In genomic region chr3:94932809-94933564, GRCm38 (mm10) we compare ENCODE assay signal across 8 mouse cellular contexts. TPM values are rescaled to one million over a fixed set of nuclear protein-coding genes. Genes with fewer than 3 reads are reported as not detected.
DNase-seq lines count a peak whose midpoint lies in the region; ATAC-seq and TF ChIP-seq lines count a peak whose summit lies in the region.

TSS of gene Selenbp1 (plus strand) at chr3:94933056.

- peak; percentile 85 for ATAC-seq in forebrain, postnatal 0 days
- ATAC-seq in liver, embryonic 16.5 days (ENCODE audit: low read depth): peak; percentile 85
- ATAC-seq in neural tube, embryonic 11.5 days (ENCODE audit: insufficient read depth, low FRiP score, low TSS enrichment): peak; percentile 67
- ATAC-seq in stomach, postnatal 0 days (ENCODE audit: low FRiP score, low TSS enrichment): peak; percentile 91

- peak within 1 kb of the TSS; percentile 38 for H3K4me2 ChIP-seq in forebrain, postnatal 0 days (ENCODE audit: low read depth)
- H3K4me2 ChIP-seq in liver, embryonic 16.5 days (ENCODE audit: low read depth, low read length): peak within 1 kb of the TSS; percentile 57
- peak within 1 kb of the TSS; percentile 39 for H3K4me2 ChIP-seq in neural tube, embryonic 11.5 days (ENCODE audit: low read depth)
- H3K4me2 ChIP-seq in stomach, postnatal 0 days (replicated peaks; ENCODE audit: low read depth): peak within 1 kb of the TSS; percentile 54

- intact Hi-C loops in heart, postnatal 14 days (cut with DNase I): no loop called here

- no peaks in the 10 kb centered on the region for H3K9me3 ChIP-seq in ES-E14 (ENCODE audit: control insufficient read depth, insufficient read depth, low read depth, low read length)
- H3K9me3 ChIP-seq in forebrain, postnatal 0 days (ENCODE audit: low read length): no peaks in the 10 kb centered on the region
- H3K9me3 ChIP-seq in liver, embryonic 16.5 days (replicated peaks; ENCODE audit: control insufficient read depth, low read length): no peaks in the 10 kb centered on the region
- H3K9me3 ChIP-seq in neural tube, embryonic 11.5 days (ENCODE audit: control insufficient read depth, low read length): no peaks in the 10 kb centered on the region
- no peaks in the 10 kb centered on the region for H3K9me3 ChIP-seq in stomach, postnatal 0 days (ENCODE audit: control insufficient read depth, low read length)

- no peaks in the 10 kb centered on the region for H3K36me3 ChIP-seq in ES-E14 (ENCODE audit: control insufficient read depth, insufficient read depth, low read length, poor library complexity, severe bottlenecking)
- H3K36me3 ChIP-seq in forebrain, postnatal 0 days (ENCODE audit: insufficient read depth): no peaks in the 10 kb centered on the region
- no peaks in the 10 kb centered on the region for H3K36me3 ChIP-seq in liver, embryonic 16.5 days (ENCODE audit: control insufficient read depth, insufficient read depth)
- no peaks in the 10 kb centered on the region for H3K36me3 ChIP-seq in neural tube, embryonic 11.5 days (ENCODE audit: control insufficient read depth, insufficient read depth, low read length)
- H3K36me3 ChIP-seq in stomach, postnatal 0 days (ENCODE audit: control insufficient read depth, insufficient read depth, low read length): no peaks in the 10 kb centered on the region

- H3K4me3 ChIP-seq in ES-E14 (ENCODE audit: insufficient read depth in 1 of 2, low read depth in 1 of 2, low read length in 2 of 2, poor library complexity in 1 of 2, severe bottlenecking in 1 of 2): peak within 1 kb of the TSS; percentile 10 to 53; a peak in 3 of 4 replicates
- peak within 1 kb of the TSS; percentile 21 for H3K4me3 ChIP-seq in forebrain, postnatal 0 days (ENCODE audit: low read depth, low read length)
- H3K4me3 ChIP-seq in liver, embryonic 16.5 days (ENCODE audit: low read depth, low read length): peak within 1 kb of the TSS; percentile 64
- H3K4me3 ChIP-seq in neural tube, embryonic 11.5 days (ENCODE audit: low read depth, low read length): peak within 1 kb of the TSS; percentile 13; the same call in 1 of the 2 replicates
- peak within 1 kb of the TSS; percentile 36 for H3K4me3 ChIP-seq in stomach, postnatal 0 days (ENCODE audit: low read depth, low read length)

- no peak for DNase-seq in ES-E14 (ENCODE audit: low read depth, low spot score)
- peak; percentile 39 for DNase-seq in cerebellum, adult 9-10 months
- peak; percentile 70 for DNase-seq in forebrain, postnatal 0 days
- DNase-seq in heart, postnatal 14 days: peak; percentile 88 to 93
- peak; percentile 79 for DNase-seq in layer of hippocampus, adult 11-12 months (ENCODE audit: low spot score)
- DNase-seq in neural tube, embryonic 11.5 days (ENCODE audit: low spot score): peak; percentile 70
- peak; percentile 95 for DNase-seq in stomach, postnatal 0 days (ENCODE audit: low spot score)

- no peaks in the 10 kb centered on the region for H3K27me3 ChIP-seq in forebrain, postnatal 0 days (ENCODE audit: insufficient read depth, low read length)
- no peaks in the 10 kb centered on the region for H3K27me3 ChIP-seq in liver, embryonic 16.5 days (ENCODE audit: control insufficient read depth, insufficient read depth, low read depth, low read length)
- H3K27me3 ChIP-seq in neural tube, embryonic 11.5 days (ENCODE audit: control insufficient read depth, insufficient read depth, low read length): no peaks in the 10 kb centered on the region
- no peaks in the 10 kb centered on the region for H3K27me3 ChIP-seq in stomach, postnatal 0 days (ENCODE audit: control insufficient read depth, insufficient read depth, low read length)

- no peak within 1 kb of the TSS for H3K27ac ChIP-seq in ES-E14 (ENCODE audit: insufficient read depth, low read depth, low read length, poor library complexity, severe bottlenecking)
- H3K27ac ChIP-seq in forebrain, postnatal 0 days (ENCODE audit: low read depth, low read length): no peak within 1 kb of the TSS
- H3K27ac ChIP-seq in liver, embryonic 16.5 days (ENCODE audit: low read length): peak within 1 kb of the TSS; percentile 89
- 0 out of 2 replicates have a peak within 1 kb of the TSS, but pooled peaks have one; percentile 14 for H3K27ac ChIP-seq in neural tube, embryonic 11.5 days (ENCODE audit: low read depth, low read length)
- peak within 1 kb of the TSS; percentile 91 for H3K27ac ChIP-seq in stomach, postnatal 0 days (replicated peaks)

- peaks cover 1 to 11% of the 10 kb centered on the region in 2 experiments; a peak in 2 of 4 replicates for H3K4me1 ChIP-seq in ES-E14 (ENCODE audit: control insufficient read depth in 2 of 2, insufficient read depth in 2 of 2, low read length in 2 of 2, poor library complexity in 1 of 2)
- H3K4me1 ChIP-seq in forebrain, postnatal 0 days (ENCODE audit: insufficient read depth): no peaks in the 10 kb centered on the region
- H3K4me1 ChIP-seq in liver, embryonic 16.5 days (ENCODE audit: control insufficient read depth, low read depth, low read length): peaks cover 38% of the 10 kb centered on the region
- 0 out of 2 replicates have a peak, but pooled peaks cover 4% of the 10 kb centered on the region for H3K4me1 ChIP-seq in neural tube, embryonic 11.5 days (ENCODE audit: control insufficient read depth, insufficient read depth, low read length)
- 0 out of 2 replicates have a peak, but pooled peaks cover 3% of the 10 kb centered on the region for H3K4me1 ChIP-seq in stomach, postnatal 0 days (replicated peaks; ENCODE audit: control insufficient read depth, insufficient read depth)

- in situ Hi-C loops in ES-E14 (cut with MboI; ENCODE audit: low sequenced_read_pairs in 2 of 2, unreplicated experiment in 2 of 2): no loop called here

- 15% methylated on average over 16 of the region's 16 CpGs for WGBS in forebrain, postnatal 0 days
- WGBS in liver, embryonic 16.5 days (ENCODE audit: insufficient replicate concordance): 2% methylated on average over 16 of the region's 16 CpGs
- 27% methylated on average over 16 of the region's 16 CpGs for WGBS in neural tube, embryonic 11.5 days
- 2% methylated on average over 16 of the region's 16 CpGs for WGBS in stomach, postnatal 0 days

- no peak for TF ChIP-seq EP300 in stomach, postnatal 0 days (optimal IDR thresholded peaks at IDR 0.05)

- H3K9ac ChIP-seq in ES-E14 (ENCODE audit: insufficient read depth, low read depth, low read length, poor library complexity, severe bottlenecking): 0 out of 2 replicates have a peak within 1 kb of the TSS, but pooled peaks have one; percentile 14
- H3K9ac ChIP-seq in forebrain, postnatal 0 days: no peak within 1 kb of the TSS
- peak within 1 kb of the TSS; percentile 72 for H3K9ac ChIP-seq in liver, embryonic 16.5 days (ENCODE audit: low read depth, low read length)
- no peak within 1 kb of the TSS for H3K9ac ChIP-seq in neural tube, embryonic 11.5 days (ENCODE audit: low read length)
- H3K9ac ChIP-seq in stomach, postnatal 0 days (ENCODE audit: low read length): peak within 1 kb of the TSS; percentile 41; the same call in 1 of the 2 replicates

- TF ChIP-seq CTCF in forebrain, postnatal 0 days (IDR thresholded peaks at IDR 0.05; ENCODE audit: low read depth): no peak
- TF ChIP-seq CTCF in stomach, postnatal 0 days (IDR thresholded peaks at IDR 0.05; ENCODE audit: low read depth): no peak

TF ChIP-seq in ES-E14, 5 proteins besides CTCF, POLR2A, EP300 and RAD21:
- no peak for TF ChIP-seq ZC3H11A (IDR thresholded peaks at IDR 0.05; ENCODE audit: borderline replicate concordance, low read depth, low read length)
- TF ChIP-seq ZNF384 (IDR thresholded peaks at IDR 0.05; ENCODE audit: low read depth, low read length): no peak
- no peak for TF ChIP-seq MAFK (IDR thresholded peaks at IDR 0.05; ENCODE audit: insufficient read depth, low read depth, low read length)
- TF ChIP-seq HCFC1 (IDR thresholded peaks at IDR 0.05; ENCODE audit: borderline replicate concordance, insufficient read depth, low read length): no peak
- TF ChIP-seq CHD2 (IDR thresholded peaks at IDR 0.05; ENCODE audit: low read depth, low read length): no peak

RNA-seq across cellular contexts. Expression of gene Selenbp1, which starts in this region (rescaled TPM):
- total RNA-seq in ES-E14 (2012; rRNA removed): 1.5 and 2.7 TPM in 2 replicates
- 10.2 and 16.6 TPM in 2 replicates for total RNA-seq in forebrain, postnatal 0 days (2014; rRNA removed)
- polyA plus RNA-seq in forebrain, postnatal 0 days (2015; fragmentation: Nextera tagmentation; extraction: Ambion mirVana): 11.6 and 11.9 TPM in 2 replicates
- 10 to 100 TPM; 63.8 to 84.9 TPM for total RNA-seq in heart, postnatal 14 days (2021)
- 139 and 163 TPM in 2 replicates for polyA plus RNA-seq in liver, embryonic 16.5 days (2015; fragmentation: Nextera tagmentation; extraction: Ambion mirVana)
- polyA plus RNA-seq in neural tube, embryonic 11.5 days (2014; fragmentation: Nextera tagmentation; extraction: Ambion mirVana): 6.2 and 7.8 TPM in 2 replicates
- 65.9 and 71.9 TPM in 2 replicates for polyA plus RNA-seq in stomach, postnatal 0 days (2015; fragmentation: Nextera tagmentation; extraction: Ambion mirVana)

Comparison
In these comparisons a context has a peak if more than half of its experiments do, and no peak if none do; other contexts are left out.
1. H3K27ac ChIP-seq: peak in liver, embryonic 16.5 days (single experiment), neural tube, embryonic 11.5 days (single experiment) and stomach, postnatal 0 days (single experiment); none in ES-E14 (single experiment) and forebrain, postnatal 0 days (single experiment).
2. H3K4me3 ChIP-seq: peak in every context shown above with its lines; median percentile 64 in liver, embryonic 16.5 days; 36 in stomach, postnatal 0 days; 32 in ES-E14; 21 in forebrain, postnatal 0 days; 13 in neural tube, embryonic 11.5 days.
3. H3K9ac ChIP-seq: peak in ES-E14 (single experiment), liver, embryonic 16.5 days (single experiment) and stomach, postnatal 0 days (single experiment); none in forebrain, postnatal 0 days (single experiment) and neural tube, embryonic 11.5 days (single experiment).
4. Peak in every context shown above with its lines, with median percentiles within 50 percentile points of each other: ATAC-seq and H3K4me2 ChIP-seq.